Mouse (Mus musculus) monocyte, adult 5-6 weeks (primary cell): ENCODE measurements around the gene Caskin1. TPM values are rescaled to one million over a fixed set of nuclear protein-coding genes. Genes with fewer than 3 reads are reported as not detected.
A peak's percentile ranks its signal among the peaks of the same experiment; 100 is the strongest.

Experiments used
- ATAC-seq: fragments of 153-309, 156-312 bp; replicated peaks from 2 replicates; pipeline ENCODE4 v1.8.0; 2017; ENCODE audit warnings: mild to moderate bottlenecking; ENCODE audit not compliant: low TSS enrichment, insufficient number of reproducible peaks, severe bottlenecking, poor library complexity, low FRiP score
- total RNA-seq: library from RNA; stranded (forward); fragments of 200-1000, 200-491, 200-594 nt; gene quantifications from 3 replicates; pipeline ENCODE4 v1.2.3, GENCODE M21; 2017

Gene Caskin1
- total RNA-seq, 1 experiment from 2014 or later: not detected

DNA sequence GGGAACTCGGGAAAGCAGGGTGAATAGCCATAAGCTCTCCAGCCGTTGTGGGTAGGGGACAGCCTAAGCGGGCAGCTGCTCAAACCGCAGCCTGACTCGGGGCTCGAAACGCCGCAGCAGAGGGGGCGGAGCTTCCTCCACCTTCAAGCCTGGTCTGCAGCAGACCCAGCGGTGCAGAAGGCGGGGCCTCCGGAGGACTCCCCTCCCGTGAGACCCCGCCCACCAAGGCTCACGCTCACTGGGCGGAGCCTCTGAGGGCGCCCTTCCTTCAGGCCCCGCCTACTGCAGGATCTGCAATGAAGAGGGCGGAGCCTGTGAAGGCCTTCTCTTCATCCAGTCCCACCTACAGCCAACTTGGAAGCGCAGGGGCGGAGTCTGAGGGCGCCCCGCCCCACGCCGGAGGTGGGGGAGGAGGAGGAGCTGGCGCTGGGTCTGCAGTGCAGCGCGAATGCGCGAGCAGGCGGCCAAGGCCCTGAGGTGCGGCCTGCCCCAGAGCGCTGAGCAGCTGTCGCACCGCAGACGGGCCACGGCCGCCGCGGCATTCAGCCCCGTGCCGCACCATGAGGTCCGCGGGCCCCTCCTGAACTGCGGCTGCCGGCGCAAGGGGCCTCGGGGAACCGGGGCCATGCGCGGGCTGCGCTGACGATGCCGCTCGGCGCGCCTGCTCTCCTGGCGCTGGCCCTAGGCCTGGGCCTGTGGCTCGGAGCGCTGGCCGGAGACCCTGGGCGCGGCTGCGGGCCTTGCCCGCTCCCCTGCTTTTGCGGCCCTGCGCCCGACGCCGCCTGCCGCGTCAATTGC lies 61.4 kb downstream of the Caskin1 start, which contains the start of gene Pkd1:
TSS of gene Pkd1 (plus strand) at position 217 of the 798 bp plus-strand sequence.
- peak; percentile 99 for ATAC-seq

- no peak for ATAC-seq
These were observed 62.1 kb downstream of the Caskin1 start for GRCm38 (mm10) chr17:24550416-24551049.

DNA sequence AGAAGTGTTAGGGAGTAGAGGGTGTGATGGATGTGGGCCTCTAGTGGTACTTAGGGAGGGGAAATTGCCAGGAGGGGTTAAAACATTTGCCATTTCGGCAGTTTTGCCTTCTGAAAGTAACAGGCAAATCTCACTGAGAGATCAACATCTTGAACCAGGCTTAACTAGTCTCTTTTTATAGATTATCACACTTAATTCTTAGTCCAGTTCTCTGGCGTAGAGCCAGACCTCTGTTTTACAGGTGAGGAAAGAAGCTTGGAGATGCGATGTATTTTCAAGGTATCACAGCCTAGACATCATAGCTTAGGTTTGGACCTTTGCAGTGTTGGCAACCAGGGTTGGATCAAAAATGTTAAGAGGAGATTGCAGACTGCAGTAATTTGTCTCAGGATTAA lies 62.6 kb downstream of the Caskin1 start:
- ATAC-seq: no peak

GRCm38 (mm10) chr17:24557091-24557490 lies 68.7 kb downstream of the Caskin1 start:
- no peak for ATAC-seq

Other genes starting within 250 kb of the Caskin1 start
- gene Ccnf, start 237.1 kb upstream of the Caskin1 start, total RNA-seq: 1.6 to 4.6 TPM (median 2.0 TPM) in 3 replicates
- not detected in 3 replicates for gene Abca17, start 137.5 kb upstream of the Caskin1 start, total RNA-seq
- gene Abca3, start 136.7 kb upstream of the Caskin1 start, total RNA-seq: 29.2 to 35.4 TPM (median 29.7 TPM) in 3 replicates
- 84.3 to 102 TPM (median 99.4 TPM) in 3 replicates for gene Rnps1, start 74.0 kb upstream of the Caskin1 start, total RNA-seq
- gene Eci1, start 62.0 kb upstream of the Caskin1 start, total RNA-seq: 22.1 to 36.2 TPM (median 26.0 TPM) in 3 replicates
- gene Dnase1l2, start 45.5 kb upstream of the Caskin1 start, total RNA-seq: 1.6 to 2.2 TPM in 2 of 3 replicates, not detected in the other
- 26.9 to 32.5 TPM (median 29.5 TPM) in 3 replicates for gene E4f1, start 18.3 kb upstream of the Caskin1 start, total RNA-seq
- gene Pgp, start 18.2 kb upstream of the Caskin1 start, total RNA-seq: 8.4 to 10.1 TPM (median 9.1 TPM) in 3 replicates
- gene Bricd5, start 14.7 kb upstream of the Caskin1 start, total RNA-seq: 1.3 TPM in 1 of 3 replicates, not detected in the others
- gene Mlst8, start 9.5 kb upstream of the Caskin1 start, total RNA-seq: 8.4 to 19.3 TPM (median 11.2 TPM) in 3 replicates
- gene Traf7, start 39.3 kb downstream of the Caskin1 start, total RNA-seq: 83.2 to 132 TPM (median 118 TPM) in 3 replicates
- gene Rab26, start 45.6 kb downstream of the Caskin1 start, total RNA-seq: 0.39 TPM in 1 of 3 replicates, not detected in the others
- gene Pkd1, start 61.2 kb downstream of the Caskin1 start, total RNA-seq: 9.1 to 15.7 TPM (median 11.9 TPM) in 3 replicates
- gene Tsc2, start 144.0 kb downstream of the Caskin1 start, total RNA-seq: 20.2 to 53.0 TPM (median 29.4 TPM) in 3 replicates
- 2.5 to 2.6 TPM in 2 of 3 replicates, not detected in the other for gene Nthl1, start 144.1 kb downstream of the Caskin1 start, total RNA-seq
- 0.48 to 0.78 TPM in 2 of 3 replicates, not detected in the other for gene Slc9a3r2, start 161.7 kb downstream of the Caskin1 start, total RNA-seq
- gene Npw, start 169.9 kb downstream of the Caskin1 start, total RNA-seq: not detected in 3 replicates
- 14.6 to 21.7 TPM (median 15.7 TPM) in 3 replicates for gene Zfp598, start 181.1 kb downstream of the Caskin1 start, total RNA-seq
- not detected in 3 replicates for gene Syngr3, start 201.4 kb downstream of the Caskin1 start, total RNA-seq
- gene Gfer, start 207.6 kb downstream of the Caskin1 start, total RNA-seq: 12.4 to 19.8 TPM (median 15.4 TPM) in 3 replicates
- gene Noxo1, start 207.6 kb downstream of the Caskin1 start, total RNA-seq: 0.48 to 3.0 TPM (median 2.1 TPM) in 3 replicates
- 9.7 to 19.8 TPM (median 18.6 TPM) in 3 replicates for gene Tbl3, start 219.1 kb downstream of the Caskin1 start, total RNA-seq
- gene Rnf151, start 229.5 kb downstream of the Caskin1 start, total RNA-seq: 2.8 TPM in 1 of 3 replicates, not detected in the others
- 428 to 669 TPM (median 533 TPM) in 3 replicates for gene Rps2, start 229.5 kb downstream of the Caskin1 start, total RNA-seq
- 144 to 243 TPM (median 228 TPM) in 3 replicates for gene Ndufb10, start 235.9 kb downstream of the Caskin1 start, total RNA-seq
- 4.7 to 14.6 TPM (median 10.2 TPM) in 3 replicates for gene Rpl3l, start 239.2 kb downstream of the Caskin1 start, total RNA-seq
- 248 to 361 TPM (median 344 TPM) in 3 replicates for gene Msrb1, start 248.0 kb downstream of the Caskin1 start, total RNA-seq